Mouse (Mus musculus) adrenal gland, adult 18-20 months (tissue): ENCODE measurements at regions not wholly inside any gene's neighbourhood (a gene's known extent, or its start where the extent isn't known, plus 50 kb on each side); places are given as distances from the start of the nearest gene placed in this dataset.
"Not testable (repeated sequence)": the region's sequence is repeated elsewhere in the genome, so short reads cannot be mapped to it uniquely, and the experiment has no call there.

ENCODE experiments used
- DNase-seq, 2 experiments: peaks; one replicate each; pipeline ENCODE4 v3.0.0; 2021 to 2022; ENCODE audit warnings: low spot score in 2 of 2

DNA sequence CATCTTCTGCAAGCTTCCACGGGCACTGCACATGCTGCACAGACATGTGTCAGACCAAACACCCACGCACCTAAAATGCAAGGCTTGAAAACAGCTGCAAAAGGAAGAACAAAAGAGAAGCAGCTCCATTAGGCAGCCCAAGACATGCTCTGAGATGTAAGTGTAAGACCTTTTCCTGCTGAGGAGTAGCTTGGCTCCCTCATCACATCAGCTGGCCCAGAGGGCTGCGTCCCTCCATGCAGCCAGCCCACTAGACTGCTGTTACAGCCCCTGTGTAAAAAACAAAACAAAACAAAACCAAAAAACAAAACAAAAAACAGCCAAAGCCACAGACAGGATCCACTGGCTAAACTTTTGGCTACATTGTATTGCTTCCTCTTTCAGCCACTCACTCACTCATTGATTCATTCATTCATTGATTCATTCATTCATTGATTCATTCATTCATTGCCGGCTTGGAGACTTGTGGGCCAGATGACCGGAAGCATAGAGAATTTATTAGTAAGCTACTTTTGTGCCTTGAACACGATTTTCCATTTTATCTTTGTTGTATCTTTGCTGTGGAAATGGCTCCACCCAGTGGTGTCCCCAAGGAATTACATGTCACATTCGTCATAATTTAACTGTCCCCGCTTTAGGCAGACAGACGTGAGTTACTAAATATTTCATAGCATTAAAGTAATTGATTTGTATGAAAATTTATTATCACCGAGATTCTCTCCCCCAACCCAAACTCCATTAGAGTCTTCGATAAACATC is 133.7 kb upstream of the Dapk1 start:
- DNase-seq, result peak; percentile 66 to 70

DNA sequence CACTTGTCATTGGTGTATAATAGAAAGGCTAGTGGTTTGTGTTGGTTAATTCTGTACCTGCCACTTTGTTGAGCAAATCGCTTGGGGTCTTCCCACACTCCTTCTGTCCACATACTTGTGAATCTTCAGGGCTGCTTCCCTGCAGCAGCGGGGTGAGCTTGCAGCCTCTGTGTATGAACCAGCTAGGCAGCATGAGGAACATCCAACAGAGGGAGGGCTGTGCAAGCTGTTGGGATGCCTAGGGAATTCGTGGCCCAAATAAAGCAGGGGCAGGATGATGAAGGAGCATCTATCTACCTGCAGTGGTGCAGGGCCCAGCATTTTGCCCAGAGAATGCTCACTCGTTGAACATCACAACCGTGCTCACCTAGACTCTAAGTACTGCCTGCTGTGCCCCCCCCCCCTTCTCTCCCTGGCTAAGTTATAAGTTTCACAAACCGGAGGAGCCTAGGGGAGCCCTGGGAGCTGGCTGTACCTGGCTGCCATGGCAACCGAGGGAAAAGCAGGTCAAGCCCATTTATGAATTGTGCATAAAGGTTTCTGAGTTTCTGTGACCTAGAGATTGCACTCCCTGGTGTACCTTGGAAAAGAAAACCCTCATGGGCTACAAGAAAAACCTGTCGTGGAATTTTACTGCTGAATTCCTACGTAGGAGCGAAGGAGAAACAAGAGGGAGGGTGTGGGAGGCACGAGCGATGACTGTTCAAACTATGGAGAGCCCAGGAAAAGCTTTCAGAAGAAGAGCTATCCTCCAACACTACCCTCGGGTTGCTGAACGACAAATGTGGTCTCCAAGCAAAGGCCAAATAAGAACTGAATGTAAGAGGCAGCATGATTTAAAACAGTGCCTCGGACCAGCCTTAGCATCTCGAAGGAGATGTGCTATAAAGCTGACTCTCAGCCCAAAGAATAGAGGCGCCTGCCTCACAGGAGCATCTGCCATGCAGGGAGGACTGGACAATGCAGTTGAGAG is 131.0 kb upstream of the Dapk1 start:
- DNase-seq, result no peak

DNA sequence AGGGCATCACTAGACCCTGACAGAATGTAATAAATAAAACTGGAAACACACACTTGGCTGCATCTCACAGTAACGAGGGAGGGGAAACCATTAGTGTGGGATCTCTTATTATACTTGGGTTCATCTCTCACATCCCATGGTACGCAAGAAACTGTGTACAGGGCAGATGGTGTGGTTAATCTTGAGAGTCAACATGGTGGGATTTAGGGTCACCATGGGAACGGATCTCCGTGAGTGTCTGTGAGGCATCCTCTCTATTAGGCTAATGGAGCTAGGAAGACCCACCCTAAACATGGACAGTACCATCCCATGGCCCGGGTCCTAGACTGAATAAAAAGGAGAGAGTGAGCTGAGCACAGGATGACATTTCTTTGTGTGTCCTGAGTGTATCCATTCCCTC is 130.1 kb upstream of the Dapk1 start:
- no peak for DNase-seq

DNA sequence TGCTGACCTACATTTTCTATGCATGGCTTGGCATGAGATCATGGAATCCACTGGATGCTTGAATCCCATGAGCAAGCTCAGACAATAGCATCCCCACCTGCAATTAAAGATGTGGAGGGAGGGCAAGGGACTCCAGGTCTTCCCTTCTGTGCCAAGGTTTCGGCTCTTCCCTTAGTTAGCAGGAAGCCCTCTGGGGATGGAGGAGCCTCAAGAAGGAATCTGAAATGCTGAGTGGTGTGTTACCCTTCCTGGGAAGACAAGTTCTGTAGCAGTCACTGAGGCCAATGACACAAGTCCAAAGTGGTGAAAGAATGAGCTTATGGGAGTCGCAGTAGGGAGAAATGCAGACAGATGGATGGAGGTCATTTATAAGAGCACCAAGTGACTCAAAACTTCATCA is 125.4 kb upstream of the Dapk1 start:
- no peak for DNase-seq

DNA sequence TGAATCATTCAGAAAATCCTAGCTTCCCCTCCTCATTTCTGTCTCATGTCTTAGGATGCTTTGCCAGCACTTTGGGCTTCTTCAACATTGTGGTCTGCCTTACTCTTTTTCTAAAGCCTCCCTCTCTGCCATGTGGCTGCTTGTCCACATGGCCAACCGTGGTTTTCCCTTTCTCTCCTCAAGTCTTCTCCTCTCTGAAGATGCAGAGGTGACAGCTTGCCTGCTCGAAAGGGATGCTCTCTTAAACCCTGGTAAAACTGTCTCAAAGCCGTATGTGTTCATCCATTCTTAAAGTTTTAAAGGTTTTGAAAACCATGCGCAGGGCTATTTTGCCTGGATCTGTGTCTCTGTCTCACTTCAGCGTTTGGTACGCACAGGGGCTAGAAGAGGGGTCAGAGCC is 123.4 kb upstream of the Dapk1 start:
- DNase-seq, result no peak

DNA sequence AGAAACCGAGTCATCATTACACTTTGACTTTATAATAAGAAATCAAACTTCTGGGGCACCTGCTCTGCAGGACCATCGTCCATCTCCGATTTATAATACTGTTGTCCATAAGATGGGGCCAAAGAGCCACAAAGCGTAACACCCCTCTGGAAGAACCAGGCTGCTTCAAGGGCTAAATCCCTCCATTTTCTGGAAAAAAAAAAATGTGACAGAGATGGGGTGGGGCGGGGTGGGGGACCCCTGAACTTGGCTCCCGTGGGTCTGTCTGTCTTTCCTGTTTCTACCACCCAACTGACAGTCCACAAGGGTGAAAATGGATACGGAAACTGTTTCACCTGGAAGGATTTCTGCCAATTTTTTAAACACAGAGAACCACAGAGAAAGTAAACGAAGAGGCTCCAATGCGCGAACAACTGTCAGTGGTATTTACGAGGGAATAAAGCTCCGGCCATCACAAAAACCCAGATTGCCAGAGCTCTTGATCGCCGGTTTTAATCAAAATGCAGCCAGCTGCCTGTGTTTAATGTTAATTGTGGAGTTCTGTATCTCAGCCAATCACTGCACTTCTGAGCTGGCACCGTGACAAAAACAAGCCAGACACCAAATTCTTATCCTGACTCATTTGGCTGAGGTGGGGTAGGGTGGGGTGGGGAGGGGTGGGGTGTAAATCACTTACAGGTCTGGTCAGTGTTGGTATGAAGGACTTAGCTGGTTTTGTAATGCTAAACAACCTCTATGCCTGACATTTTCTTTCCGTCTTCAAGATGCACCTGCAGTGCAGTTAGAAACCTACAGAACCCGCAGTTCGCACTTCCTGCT is 122.5 kb upstream of the Dapk1 start:
- peak; percentile 38 to 47 for DNase-seq

DNA sequence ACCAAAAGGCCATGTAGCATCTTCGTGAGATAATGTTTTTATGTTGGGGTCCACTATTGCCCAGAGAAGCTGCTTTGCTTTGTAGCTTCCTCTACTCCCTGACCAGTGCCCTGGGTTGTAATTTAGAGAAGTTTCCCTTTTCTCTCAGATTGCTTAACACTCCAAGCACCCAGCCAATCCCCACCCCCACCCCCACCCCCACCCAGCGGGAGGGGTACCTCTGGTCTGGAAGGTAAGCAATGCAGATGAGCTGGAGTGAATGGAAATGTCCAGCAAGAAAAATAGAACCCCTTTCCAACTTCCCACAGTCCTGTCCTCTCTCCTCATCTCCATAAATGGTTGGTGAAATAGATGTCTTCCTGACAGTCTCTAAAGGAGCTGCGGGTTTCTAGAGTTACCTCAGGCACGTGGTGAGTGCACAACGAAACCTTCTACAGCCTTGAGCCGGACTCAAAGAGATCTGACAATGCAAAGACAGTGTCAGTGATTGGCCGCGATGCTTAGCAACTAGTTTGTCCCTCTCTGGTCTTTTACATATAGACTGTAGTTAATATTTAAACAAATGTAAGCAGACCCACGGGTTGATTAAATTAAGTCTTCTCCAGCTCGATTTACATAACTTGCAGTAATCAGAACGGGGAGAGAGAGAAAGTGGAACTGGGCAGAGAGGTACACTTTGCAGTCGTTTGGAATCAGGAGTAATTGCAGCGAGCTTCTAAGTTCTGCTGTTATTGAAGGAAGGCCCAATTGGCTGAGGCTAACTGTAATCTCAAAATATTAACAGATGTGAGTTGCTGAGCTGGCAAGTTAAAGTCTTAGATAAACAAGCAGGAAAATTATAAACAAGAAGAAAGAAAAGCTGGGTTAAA is 121.7 kb upstream of the Dapk1 start:
- DNase-seq, result no peak

DNA sequence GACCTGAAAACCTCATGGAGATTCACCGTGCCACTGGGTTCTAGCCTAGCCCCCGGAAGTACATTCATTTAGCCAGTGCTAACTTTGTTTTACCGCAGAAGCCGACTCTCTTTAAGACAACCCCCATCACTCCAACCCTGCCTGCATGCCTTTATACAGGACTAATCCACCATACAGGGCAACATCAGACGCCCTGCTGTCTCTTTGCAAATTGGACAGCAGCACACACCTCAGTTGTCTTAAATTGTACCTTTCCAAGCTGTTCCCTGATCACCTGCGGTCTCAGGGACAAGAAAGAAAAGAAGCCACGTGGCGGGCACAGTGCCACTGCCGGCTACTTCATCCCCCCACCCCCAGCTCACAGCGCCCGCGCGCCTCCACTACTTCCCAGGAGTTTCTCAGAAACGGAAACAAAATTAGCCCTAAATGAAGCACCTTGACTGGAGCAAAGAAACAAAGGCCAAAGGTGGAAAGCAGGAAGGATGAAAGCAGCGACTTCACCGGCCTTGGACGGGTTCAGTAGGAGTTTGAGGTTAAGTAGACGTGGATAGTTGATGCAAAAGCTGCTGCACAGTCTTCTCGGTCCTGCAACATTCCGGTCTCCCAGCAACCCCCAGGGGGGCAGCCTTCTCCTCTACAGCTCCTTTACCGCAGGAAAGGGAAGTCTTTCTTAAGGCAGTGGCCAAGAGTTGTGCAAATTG is 120.9 kb upstream of the Dapk1 start:
- no peak for DNase-seq

DNA sequence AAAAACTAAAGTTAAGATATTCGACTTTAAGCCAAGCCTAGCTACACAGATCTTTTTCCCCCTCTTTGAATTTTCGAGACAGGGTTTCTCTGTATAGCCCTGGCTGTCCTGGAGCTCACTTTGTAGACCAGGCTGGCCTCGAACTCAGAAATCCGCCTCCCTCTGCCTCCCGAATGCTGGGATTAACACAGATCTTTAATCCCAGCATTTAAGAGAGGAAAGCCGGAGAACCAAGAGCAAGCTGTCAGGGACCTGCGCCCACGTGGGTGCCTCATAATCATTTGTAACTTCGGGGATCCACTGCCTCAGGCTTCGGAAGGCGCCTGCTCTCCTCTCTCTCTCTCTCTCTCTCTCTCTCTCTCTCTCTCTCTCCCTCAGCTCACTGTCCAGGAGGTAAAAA is 120.3 kb upstream of the Dapk1 start:
- DNase-seq, result not testable (repeated sequence)

DNA sequence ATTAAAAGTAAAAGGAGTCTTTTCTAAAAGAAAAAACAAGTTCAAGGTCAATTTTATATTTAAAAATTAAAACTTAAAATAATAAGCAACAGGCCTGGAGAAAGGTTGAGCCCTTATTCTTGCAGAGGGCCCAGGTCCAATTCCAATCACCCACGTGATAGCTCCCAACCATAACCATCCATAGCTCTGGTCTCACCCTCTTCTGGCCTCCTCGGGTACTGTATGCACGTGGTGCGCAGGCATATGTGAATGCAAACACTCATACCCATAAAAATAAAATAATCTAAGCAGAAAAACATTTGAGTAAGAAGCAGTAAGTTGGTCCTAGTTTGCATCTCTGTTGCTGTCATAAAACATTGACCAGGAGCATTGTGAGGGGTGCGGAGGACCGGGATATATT is 119.8 kb upstream of the Dapk1 start:
- no peak for DNase-seq

DNA sequence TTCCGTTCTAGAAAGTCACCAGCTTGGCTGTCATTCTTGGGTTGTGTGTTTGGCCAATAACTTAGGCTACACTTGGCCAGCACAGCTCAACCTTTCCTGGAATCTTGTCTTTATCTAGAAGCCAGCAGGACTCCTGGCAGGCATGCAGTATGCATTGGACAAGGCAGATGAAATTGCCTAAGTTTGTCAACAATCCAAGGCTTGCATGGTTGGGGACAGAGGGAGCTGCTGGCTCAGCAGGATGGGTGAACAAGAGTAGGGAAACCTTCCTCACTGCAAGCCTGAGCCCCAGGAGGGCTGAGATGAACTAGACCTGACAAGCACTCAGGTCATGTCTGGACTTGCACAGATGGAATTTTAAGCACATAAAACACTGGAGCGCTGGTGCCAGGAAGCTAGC is 115.6 kb upstream of the Dapk1 start:
- no peak for DNase-seq

DNA sequence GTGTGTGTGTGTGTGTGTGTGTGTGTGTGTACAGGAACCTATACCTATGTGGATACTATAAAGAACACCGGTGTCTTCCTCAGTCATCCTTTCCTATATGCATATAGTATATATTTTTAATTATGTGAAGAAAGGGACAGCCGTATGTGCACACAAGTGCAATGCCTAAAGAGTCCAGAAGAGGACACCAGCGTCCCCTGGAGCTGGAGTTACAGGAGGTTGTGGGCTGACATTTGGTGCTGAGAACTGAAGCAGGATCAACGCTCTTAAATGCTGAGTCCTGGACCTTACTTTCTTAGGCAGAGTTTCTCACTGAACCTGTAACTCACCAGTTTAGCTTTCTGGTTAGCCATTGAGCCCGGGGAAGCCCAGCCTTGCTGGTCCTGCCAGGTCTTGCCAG is 114.9 kb upstream of the Dapk1 start:
- no peak for DNase-seq

DNA sequence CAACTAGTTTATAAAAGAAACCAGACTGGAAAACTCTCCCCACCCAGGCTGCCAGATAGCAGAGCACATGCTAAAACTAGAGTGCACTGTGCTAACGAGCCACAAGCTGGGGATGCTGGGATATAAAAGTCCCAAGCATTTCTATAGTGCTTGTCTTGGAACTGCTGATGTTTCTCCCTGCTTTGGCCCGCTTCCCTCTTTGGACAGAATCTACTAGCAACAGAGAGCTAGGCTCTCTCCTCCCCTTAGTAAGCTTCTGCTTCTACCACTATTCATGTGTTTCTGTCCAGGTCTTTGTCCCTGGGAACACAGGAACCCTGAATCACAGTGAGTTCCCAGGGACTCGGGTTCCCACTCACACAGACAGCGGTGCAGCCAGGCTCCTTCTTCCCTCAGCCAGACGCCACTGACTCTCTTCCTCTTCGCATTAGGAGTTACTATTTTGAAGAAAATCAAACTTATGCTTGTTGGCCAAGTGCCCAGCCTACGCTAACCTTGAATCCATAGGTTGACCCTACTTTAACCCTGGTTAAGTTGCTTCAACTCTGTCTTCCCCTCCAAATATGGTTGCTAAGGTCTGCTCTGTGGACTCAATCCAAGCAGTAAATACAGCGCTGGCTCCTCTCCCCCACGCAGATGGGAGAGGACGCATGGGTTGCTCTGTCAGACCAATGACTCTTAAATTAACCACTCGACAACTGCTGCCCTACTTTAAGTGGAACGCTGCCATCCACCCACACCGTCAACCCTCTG is 113.4 kb upstream of the Dapk1 start:
- DNase-seq, result no peak

DNA sequence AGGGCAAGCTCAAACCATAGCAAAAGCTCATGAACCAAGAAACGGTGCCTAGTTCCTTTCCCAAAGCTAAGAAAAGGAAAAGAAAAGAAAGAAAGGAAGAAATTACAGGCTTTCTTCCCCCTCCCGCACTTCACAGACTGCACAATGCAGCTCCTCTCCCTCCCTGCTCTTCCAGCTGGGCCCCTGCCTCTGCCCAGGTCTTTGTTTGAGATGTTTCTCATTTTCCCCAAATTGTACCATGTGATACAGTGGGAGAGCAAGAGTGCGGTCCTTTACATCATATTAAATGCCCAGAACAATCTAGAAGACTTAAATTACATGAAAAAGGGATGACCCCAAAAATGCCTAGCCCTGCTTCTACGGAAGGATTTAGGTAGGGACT is 112.9 kb upstream of the Dapk1 start:
- no peak for DNase-seq

DNA sequence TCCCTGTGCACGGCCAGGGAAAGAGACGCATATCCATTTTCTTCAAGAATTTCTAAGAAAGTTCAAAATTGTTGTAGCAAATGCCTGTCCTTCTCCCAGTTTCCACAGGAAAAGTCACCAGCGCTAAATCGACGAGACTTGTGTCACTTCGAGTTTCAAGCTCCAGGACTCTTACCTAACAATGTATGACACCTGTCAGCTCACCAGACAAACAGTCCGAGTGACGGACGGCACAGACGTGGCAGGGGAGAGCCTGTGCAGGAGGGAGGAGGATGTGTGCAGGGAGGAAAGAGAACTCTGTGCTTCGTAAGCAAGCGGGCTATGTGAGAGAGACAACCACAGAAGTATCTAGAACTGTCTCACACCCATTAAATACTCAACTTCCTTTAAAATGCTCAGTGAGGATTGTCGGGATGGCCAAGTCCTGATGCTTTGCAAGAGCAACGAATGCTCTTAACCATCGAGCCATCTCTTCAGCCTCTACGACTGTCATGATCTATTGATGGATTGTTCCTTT is 109.7 kb upstream of the Dapk1 start:
- DNase-seq, result no peak

DNA sequence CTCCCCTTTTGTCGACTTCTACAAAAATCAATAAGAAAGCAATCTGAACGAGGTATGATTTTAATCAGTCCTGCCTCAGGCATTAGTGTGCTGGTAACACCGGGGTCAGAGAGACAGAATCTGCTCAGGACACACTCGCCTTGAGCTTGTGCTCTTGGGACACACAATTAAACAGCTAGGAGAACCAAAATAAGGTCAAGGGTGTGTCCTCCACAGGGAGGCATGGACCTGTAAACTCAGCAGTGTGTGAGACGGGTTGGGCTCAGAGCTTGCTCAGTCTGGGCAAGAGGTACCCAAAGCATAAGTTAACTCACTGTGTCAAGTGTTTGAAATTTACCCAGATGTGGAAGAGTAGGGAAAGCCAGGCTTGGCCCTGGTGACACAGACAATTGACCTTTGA is 107.9 kb upstream of the Dapk1 start:
- no peak for DNase-seq

DNA sequence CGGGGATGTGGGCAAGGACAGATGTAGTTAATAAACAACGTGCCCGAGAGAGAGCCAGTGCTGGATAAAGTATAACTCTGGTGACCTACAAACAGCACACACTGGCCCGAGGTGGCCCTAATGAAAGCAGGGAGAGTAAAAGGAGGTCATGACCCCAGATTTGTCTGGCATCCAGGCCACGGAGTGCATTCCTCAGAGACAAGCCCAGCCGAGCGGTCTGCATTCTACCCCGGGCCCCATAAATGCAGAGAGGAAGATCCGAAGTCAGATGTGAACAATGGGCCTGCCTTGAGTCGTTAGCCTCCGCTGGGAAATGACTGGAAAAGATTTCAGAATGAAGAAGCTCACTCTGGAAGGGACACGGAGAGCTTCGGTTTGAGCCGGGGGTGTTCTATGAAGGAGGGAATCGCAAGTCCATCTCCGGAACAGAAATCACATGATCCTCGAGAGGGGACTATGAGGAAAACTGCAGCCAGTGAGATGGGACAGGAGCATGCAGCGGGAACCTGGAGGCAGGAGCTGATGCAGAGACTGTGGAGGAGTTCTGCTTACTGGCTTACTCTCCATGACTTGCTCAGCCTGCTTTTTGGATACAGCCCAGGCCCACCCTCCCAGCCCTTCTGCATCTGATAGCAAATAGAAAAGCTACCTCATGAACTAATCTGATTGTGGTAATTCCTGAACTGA is 103.9 kb upstream of the Dapk1 start:
- no peak for DNase-seq

DNA sequence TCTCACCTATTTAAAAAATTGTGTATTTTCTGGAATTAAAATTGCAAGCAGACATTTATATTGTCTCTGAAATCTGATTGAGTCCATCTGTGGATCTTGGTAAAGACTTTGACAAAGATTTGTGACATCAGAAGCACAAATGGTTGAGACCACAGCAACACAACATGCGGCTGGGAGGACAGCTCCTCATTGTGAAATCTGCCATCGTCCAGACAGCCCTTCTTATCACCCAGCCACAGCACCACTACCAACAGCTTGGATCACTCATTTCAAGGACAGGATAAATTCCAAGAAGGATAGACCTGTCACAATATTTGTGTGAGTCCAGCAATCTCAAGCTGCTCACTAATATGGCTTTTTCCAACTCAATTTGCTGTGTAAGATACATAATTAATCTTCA is 97.6 kb upstream of the Dapk1 start:
- DNase-seq, result no peak
